Mouse (Mus musculus) myocyte (in vitro differentiated cells): ENCODE measurements at regions not wholly inside any gene's neighbourhood (a gene's known extent, or its start where the extent isn't known, plus 50 kb on each side); places are given as distances from the start of the nearest gene placed in this dataset.

Source experiments
- E2F4 ChIP-seq: IDR thresholded peaks from one replicate; pipeline ENCODE4 v1.6.1; 2011; ENCODE audit warnings: mild to moderate bottlenecking, control low read depth, moderate library complexity; ENCODE audit not compliant: insufficient read depth
- MAX ChIP-seq: IDR thresholded peaks from one replicate; pipeline ENCODE4 v1.6.1; 2011; ENCODE audit warnings: low read depth, mild to moderate bottlenecking, control low read depth
- MYOD1 ChIP-seq, 3 experiments: IDR thresholded peaks; one replicate each; pipeline ENCODE4 v1.6.1; 2011; ENCODE audit warnings: control low read depth in 2 of 3, low read depth in 2 of 3, mild to moderate bottlenecking in 2 of 3, moderate library complexity in 1 of 3; ENCODE audit not compliant: insufficient read length in 2 of 3, control insufficient read depth in 1 of 3
- POLR2A ChIP-seq: IDR thresholded peaks from one replicate; pipeline ENCODE4 v1.6.1; 2011; ENCODE audit warnings: low read depth, mild to moderate bottlenecking, control low read depth, moderate library complexity; ENCODE audit not compliant: insufficient read length
- SRF ChIP-seq: IDR thresholded peaks from one replicate; pipeline ENCODE4 v1.6.1; 2011; ENCODE audit warnings: low read depth; ENCODE audit not compliant: control insufficient read depth, insufficient read length
- USF1 ChIP-seq: IDR thresholded peaks from one replicate; pipeline ENCODE4 v1.6.1; 2011; ENCODE audit warnings: low read depth, mild to moderate bottlenecking, control low read depth, moderate library complexity

DNA sequence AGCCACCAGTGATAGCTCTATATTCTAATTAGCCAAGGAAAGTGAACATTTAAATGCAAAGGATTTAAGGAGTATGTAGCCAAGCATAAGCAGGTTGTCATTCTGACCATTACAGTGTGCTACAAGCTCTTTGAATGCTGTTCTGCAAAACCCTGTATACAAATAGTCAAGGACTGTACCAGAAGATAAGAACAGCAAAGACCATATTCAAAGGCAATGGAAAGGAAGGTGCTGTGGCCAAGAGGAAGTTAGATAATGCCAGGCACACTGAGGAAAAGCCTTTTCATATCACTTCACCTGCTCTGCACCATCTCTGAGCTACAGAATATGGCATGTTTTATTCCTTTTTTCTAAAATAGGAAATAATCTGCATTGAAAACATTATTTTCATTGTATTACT is 79.3 kb upstream of the Mtap start:
- no peak for TF ChIP-seq MAX
- no peak for TF ChIP-seq POLR2A
- TF ChIP-seq E2F4: no peak
- no peak for TF ChIP-seq SRF
- TF ChIP-seq MYOD1 (IDR thresholded peaks at IDR 0.05; ENCODE audit: control insufficient read depth in 1 of 3, insufficient read length in 2 of 3, low read depth in 2 of 3): no peak
- no peak for TF ChIP-seq USF1
